Mouse (Mus musculus) cortical plate, adult 2 months (tissue): Measurements from ENCODE around the gene Cyfip1. TPM values are rescaled to one million over a fixed set of nuclear protein-coding genes. Genes with fewer than 3 reads are reported as not detected.
"Not testable (repeated sequence)": the region's sequence is repeated elsewhere in the genome, so short reads cannot be mapped to it uniquely, and the experiment has no call there.

ENCODE experiments used
- H3K27ac ChIP-seq: fragments of 200-500 bp; 2 replicates; pipeline ENCODE4 v1.5.1; 2012; ENCODE audit warnings: low read length, control low read depth, inconsistent platforms; ENCODE audit not compliant: insufficient read depth
- H3K4me1 ChIP-seq: fragments of 200-500 bp; 2 replicates; pipeline ENCODE4 v1.6.1; 2011; ENCODE audit warnings: low read length; ENCODE audit not compliant: control insufficient read depth, insufficient read depth
- H3K4me3 ChIP-seq: fragments of 200-500 bp; 2 replicates; pipeline ENCODE4 v1.5.1; 2011; ENCODE audit warnings: mild to moderate bottlenecking, low read length, control low read depth; ENCODE audit not compliant: insufficient read depth
- CTCF ChIP-seq: fragments of 200-500 bp; IDR thresholded peaks from 2 replicates; pipeline ENCODE4 v1.5.1; 2011; ENCODE audit warnings: mild to moderate bottlenecking, control low read depth, low read length; ENCODE audit not compliant: insufficient read depth; ENCODE audit errors: extremely low read depth
- POLR2A ChIP-seq: fragments of 200-500 bp; IDR thresholded peaks from 2 replicates; pipeline ENCODE4 v1.6.1; 2011; ENCODE audit warnings: mild to moderate bottlenecking, low read length, control low read depth; ENCODE audit not compliant: insufficient read depth; ENCODE audit errors: extremely low read depth
- polyA plus RNA-seq: library from polyadenylated mRNA; depleted of rRNA; stranded (reverse); fragments of >200 nt; gene quantifications from 2 replicates; pipeline ENCODE4 v1.2.3, GENCODE M21; 2012

Cyfip1 gene
- polyA plus RNA-seq, 1 experiment: 50.4 TPM

DNA sequence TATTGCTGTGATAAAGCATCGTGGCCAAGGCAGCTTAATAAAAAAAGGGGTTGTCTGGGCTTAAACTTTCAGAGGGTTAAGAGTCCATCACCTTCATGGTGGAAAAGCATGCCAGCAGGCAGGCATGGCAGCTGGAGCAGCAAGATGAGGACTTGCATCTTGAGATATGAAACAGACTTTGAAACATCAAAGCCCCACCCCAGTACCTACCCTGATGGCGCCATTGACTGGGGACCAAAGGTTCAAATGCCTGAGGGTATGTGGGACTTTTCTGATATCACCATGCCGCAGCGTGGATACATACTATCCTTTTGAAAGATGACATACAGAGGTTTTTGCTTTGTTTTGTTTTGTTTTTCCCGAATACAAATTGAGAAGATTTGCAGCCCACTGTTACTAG lies 70.6 kb downstream of the Cyfip1 start:
- Histone ChIP-seq H3K4me1 (no peaks in the 10 kb centered on the region), H3K27ac (peak overlapping the region; percentile 39; the same call in 1 of the 2 replicates), H3K4me3 (no peak overlapping the region)
- TF ChIP-seq CTCF: no peak
- no peak for TF ChIP-seq POLR2A

DNA sequence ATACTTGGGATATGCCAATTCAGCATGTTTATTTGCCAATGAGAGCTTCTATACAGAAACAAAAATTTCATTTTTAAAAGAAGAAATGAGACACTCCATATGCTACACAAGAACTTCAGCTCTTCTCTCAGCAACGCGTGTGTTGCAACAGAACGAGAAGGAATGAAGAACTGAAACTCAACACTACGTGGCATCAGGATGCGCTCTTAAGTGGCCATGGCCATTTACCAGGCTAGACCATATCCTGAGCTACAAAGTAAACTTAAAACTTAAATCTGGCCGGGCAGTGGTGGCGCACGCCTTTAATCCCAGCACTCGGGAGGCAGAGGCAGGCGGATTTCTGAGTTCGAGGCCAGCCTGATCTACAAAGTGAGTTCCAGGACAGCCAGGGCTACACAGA lies 76.8 kb downstream of the Cyfip1 start:
- H3K4me1 ChIP-seq, H3K4me3 ChIP-seq, H3K27ac ChIP-seq: not testable (repeated sequence)

DNA sequence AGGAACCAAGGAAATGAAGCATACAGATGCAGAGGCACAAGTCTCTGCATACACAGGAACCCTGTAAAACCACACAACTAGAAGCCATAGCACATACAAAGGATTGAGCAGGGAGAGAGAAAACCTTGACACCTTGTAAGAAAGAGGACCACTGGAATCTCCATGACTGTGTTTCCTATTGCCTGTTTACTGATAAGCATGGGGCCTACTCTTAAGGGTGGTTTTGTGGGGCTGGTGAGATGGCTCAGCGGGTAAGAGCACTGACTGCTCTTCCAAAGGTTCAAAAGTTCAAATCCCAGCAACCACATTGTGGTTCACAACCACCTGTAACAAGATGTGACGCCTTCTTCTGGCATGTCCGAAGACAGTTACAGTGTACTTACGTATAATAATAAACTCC lies 85.7 kb downstream of the Cyfip1 start:
- TF ChIP-seq CTCF (no peak), POLR2A (no peak)
- Histone ChIP-seq H3K27ac (no peak overlapping the region), H3K4me1 (no peaks in the 10 kb centered on the region), H3K4me3 (no peak overlapping the region)

DNA sequence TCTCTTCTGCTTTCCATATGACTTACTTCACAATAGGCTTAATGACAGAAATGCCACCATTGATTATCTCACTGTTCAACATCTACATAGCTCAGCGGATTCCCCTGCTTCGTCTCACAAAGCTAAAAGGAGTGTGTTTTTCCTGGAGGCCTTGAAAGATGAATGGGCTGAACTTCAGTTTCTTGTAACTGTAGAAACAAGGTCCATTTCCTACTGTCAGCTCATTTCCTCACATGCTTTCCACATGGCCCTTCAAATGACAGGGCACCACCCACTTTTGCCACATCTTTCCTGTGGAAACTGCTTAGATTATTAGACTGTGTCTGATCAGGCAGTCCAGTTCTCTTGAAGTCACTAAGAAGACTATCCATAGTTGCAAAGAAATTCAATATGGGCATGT lies 87.1 kb downstream of the Cyfip1 start:
- Histone ChIP-seq H3K4me3 (no peak overlapping the region), H3K27ac (no peak overlapping the region)
- TF ChIP-seq CTCF: no peak
- TF ChIP-seq POLR2A: no peak

DNA sequence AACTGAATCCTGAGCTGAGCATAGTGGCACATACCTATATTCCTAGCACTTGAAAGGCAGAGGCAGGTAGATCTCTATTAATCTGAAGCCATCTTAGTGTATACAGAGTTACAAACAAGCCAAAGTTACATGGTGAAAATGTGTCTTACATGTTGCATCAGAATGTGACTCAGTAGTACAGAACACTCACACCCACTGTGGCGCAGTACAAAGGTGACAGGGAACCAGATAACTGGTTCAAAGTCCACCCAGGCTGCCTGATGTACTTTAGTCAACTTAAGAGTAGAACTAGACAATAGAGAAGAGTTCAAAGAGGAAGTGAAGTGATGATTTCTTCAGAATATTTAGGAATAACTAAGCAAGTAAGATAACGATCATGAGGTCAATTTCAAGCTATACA lies 93.5 kb downstream of the Cyfip1 start:
- Histone ChIP-seq H3K4me1 (no peaks in the 10 kb centered on the region), H3K27ac (no peak overlapping the region), H3K4me3 (no peak overlapping the region)
- TF ChIP-seq CTCF (no peak), POLR2A (no peak)

More for the DNA sequence above, 87.1 kb downstream of the Cyfip1 start:
- H3K4me1 ChIP-seq: no peaks in the 10 kb centered on the region

DNA sequence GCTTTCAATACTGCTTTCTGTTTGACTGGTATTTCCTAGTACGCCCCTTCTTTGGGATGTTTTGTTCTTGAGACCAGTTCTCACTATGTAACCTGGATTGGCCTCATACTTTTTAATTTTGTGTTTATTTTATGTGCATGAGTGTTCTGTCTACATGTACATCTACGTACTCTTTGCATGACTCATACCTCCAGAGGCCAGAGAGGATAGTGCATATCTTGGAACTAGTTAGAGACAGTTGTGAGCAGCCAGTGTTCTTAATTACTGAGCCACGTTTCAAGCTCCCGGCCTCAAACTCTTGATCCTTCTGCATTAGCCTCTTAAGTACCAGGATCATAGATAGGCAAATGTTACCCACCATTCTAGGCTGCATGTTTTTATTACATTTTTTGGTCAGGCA lies 96.8 kb downstream of the Cyfip1 start:
- no peaks in the 10 kb centered on the region for H3K4me1 ChIP-seq
- H3K27ac ChIP-seq: no peak overlapping the region
- H3K4me3 ChIP-seq: no peak overlapping the region
- TF ChIP-seq CTCF (no peak), POLR2A (no peak)

DNA sequence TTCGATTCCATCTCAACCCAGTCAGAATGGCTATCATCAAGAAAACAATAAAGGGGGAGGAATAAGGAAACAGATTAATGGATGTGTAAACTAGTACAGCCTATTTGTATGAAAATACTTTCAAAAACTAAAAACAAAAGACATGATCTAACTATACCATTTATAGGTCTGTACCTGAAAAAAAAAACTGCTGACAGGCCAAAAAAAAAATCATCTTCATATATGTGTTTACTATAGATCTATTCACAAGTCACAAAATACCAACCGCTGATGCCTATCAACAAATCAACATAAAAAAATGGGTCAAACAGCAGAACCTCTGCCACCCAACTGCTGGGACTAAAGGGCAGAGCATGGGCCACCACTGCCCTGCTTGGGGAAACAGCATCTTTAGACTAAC lies 114.5 kb downstream of the Cyfip1 start:
- Histone ChIP-seq H3K27ac (no peak overlapping the region), H3K4me3 (no peak overlapping the region), H3K4me1 (no peaks in the 10 kb centered on the region; the same call in 1 of the 2 replicates)
- TF ChIP-seq CTCF: no peak
- no peak for TF ChIP-seq POLR2A

DNA sequence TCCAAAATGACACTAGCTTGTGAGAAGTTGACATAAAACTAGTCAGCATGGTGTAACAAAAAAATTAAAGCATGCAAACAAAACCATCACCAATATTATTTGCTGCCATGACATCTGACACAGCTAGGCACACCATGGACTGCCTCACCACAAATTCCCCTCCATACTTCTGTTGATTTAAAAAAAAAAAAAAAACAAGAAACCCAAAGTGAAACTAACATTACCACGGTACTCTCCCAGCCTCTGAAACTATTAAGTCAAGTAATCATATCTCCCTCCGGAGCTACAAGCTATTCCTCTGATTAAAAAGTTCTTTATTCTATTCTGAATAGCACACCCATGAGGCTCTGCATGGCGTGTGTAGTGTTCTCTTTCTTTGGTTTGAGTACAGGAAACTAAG lies 115.6 kb downstream of the Cyfip1 start:
- no peak overlapping the region for H3K27ac ChIP-seq
- H3K4me1 ChIP-seq: no peaks in the 10 kb centered on the region; the same call in 1 of the 2 replicates

DNA sequence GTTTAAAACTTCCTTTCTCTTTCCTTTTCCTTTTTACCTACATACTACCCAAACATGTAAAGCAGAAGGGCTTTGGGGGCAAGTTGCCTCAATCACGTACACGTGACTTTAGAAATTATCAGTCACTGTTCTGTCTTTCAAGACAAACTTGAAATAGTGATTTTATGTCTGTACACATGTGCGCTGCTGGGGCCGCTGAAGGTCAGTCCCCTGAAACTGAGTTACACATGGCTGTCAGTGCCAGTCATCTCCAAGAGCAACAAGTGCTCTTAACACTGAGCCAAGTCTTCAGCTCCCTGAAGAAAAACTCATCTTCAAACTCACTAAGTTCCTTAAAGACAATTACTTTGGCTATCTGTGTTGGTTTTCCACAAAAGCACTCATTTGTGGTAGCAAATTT lies 116.4 kb downstream of the Cyfip1 start:
- no peak overlapping the region for H3K27ac ChIP-seq
- H3K4me3 ChIP-seq: no peak overlapping the region
- H3K4me1 ChIP-seq: no peaks in the 10 kb centered on the region; the same call in 1 of the 2 replicates
- no peak for TF ChIP-seq POLR2A
- no peak for TF ChIP-seq CTCF

More for the DNA sequence above, 115.6 kb downstream of the Cyfip1 start:
- H3K4me3 ChIP-seq: no peak overlapping the region
- no peak for TF ChIP-seq POLR2A
- TF ChIP-seq CTCF: no peak

DNA sequence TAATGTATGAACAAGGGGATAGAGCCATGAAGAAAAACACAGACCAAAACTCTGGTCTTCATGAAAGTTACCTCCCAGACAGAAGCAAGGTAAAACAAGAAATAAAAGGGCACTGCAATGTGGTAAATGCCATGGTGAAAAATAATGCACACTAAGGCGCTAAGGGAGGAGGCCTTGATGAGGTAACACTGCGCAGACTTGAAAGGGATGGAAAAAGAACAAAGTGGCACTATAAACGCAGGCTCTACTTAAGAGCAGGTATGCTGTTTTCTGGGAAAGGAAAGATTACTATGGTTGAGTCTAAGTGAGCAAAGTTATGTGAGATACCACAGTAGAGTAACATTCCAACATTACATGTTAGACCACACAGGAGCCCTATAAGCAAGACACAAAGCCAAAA lies 118.3 kb downstream of the Cyfip1 start:
- no peak overlapping the region for H3K27ac ChIP-seq
- H3K4me1 ChIP-seq: no peaks in the 10 kb centered on the region; the same call in 1 of the 2 replicates
- no peak overlapping the region for H3K4me3 ChIP-seq
- no peak for TF ChIP-seq POLR2A
- no peak for TF ChIP-seq CTCF

DNA sequence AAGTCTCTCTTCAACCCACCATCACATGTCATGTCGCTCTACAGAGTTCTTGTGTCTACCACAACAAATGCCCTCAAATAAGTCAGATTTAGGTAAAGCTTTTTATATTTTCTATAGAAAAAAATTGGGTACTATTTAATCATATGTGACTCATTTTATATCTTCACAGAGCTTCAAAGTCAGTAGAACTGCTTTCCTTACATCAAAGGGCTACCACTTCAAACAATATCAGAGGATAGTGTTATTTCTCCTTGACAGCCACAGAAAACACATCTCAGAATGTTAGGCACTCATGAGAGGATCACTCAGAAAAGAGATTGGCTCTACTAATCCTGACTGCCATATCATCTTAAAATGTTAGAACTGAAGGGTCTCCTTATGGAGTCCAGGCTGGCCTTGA lies 119.0 kb downstream of the Cyfip1 start:
- Histone ChIP-seq H3K4me1 (no peaks in the 10 kb centered on the region; the same call in 1 of the 2 replicates), H3K4me3 (no peak overlapping the region), H3K27ac (no peak overlapping the region)
- TF ChIP-seq POLR2A (no peak), CTCF (no peak)
